Mouse (Mus musculus) CH12.LX (cell line): ENCODE results near the gene Gpr152.

ENCODE experiments used
- BHLHE40 ChIP-seq: IDR thresholded peaks from 2 replicates; pipeline ENCODE4 v1.6.1; 2011; ENCODE audit warnings: mild to moderate bottlenecking, low read depth, low read length, improper control_type of control experiment
- CHD2 ChIP-seq: IDR thresholded peaks from 2 replicates; pipeline ENCODE4 v1.6.1; 2011; ENCODE audit warnings: low read length, improper control_type of control experiment
- CTCF ChIP-seq, 2 experiments: IDR thresholded peaks in 1 of 2; conservative IDR thresholded peaks in 1 of 2; 2 replicates each; pipeline ENCODE4 v1.5.1; 2011 to 2012; ENCODE audit warnings: low read depth in 2 of 2, low read length in 2 of 2, improper control_type of control experiment in 1 of 2, inconsistent platforms in 1 of 2, mild to moderate bottlenecking in 1 of 2, moderate library complexity in 1 of 2
- IRF4 ChIP-seq: IDR thresholded peaks from 2 replicates; pipeline ENCODE4 v1.6.1; 2014; ENCODE audit warnings: low read depth, mild to moderate bottlenecking, inconsistent platforms, low read length, improper control_type of control experiment
- JUND ChIP-seq: conservative IDR thresholded peaks from 2 replicates; pipeline ENCODE4 v1.6.1; 2011; ENCODE audit warnings: low read depth, low read length, improper control_type of control experiment
- NELFE ChIP-seq: IDR thresholded peaks from 2 replicates; pipeline ENCODE4 v1.6.1; 2011; ENCODE audit warnings: low read depth, low read length, improper control_type of control experiment
- TCF12 ChIP-seq: IDR thresholded peaks from 2 replicates; pipeline ENCODE4 v1.6.1; 2014; ENCODE audit warnings: low read depth, mild to moderate bottlenecking, inconsistent platforms, low read length, improper control_type of control experiment
- ZNF384 ChIP-seq: IDR thresholded peaks from 2 replicates; pipeline ENCODE4 v1.6.1; 2012; ENCODE audit warnings: low read depth, low read length, improper control_type of control experiment, inconsistent platforms

DNA sequence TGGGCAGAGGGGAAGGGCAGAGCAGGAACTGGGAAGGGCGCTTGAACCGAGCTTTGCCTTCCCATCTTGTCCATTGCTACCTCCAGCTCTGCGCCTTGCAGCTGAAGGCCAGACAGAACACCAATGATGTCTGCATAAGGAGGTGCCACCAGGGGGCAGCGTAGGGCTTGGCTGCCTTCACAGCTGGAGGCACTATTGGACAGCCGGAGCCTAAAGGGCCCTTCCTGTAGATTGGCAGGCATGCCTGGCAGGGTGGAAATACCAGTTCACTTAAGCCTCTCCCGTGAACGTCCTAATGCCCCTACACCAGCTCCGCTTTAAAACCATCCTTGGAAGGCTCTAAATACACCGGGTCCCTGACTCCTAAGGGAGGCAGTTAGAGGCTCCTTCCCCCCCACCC lies 40.5 kb upstream of the Gpr152 start:
- 0 out of 2 replicates have a peak, but pooled peaks have one; percentile 9 for TF ChIP-seq CHD2
- TF ChIP-seq CTCF (conservative IDR thresholded peaks at IDR 0.05 in 1 of 2, IDR thresholded peaks at IDR 0.05 in 1 of 2; ENCODE audit: low read depth in 2 of 2, low read length in 2 of 2) = peak; percentile 64 to 97
- peak; percentile 29; the same call in 1 of the 2 replicates for TF ChIP-seq NELFE
- peak; percentile 50; the same call in 1 of the 2 replicates for TF ChIP-seq TCF12
- TF ChIP-seq IRF4 = no peak; the same call in 1 of the 2 replicates
- TF ChIP-seq ZNF384 = no peak
- 0 out of 2 replicates have a peak, but pooled peaks have one; percentile 27 for TF ChIP-seq BHLHE40
- TF ChIP-seq JUND = no peak
